Mouse (Mus musculus): ENCODE results near the gene Rpap1. TPM values are rescaled to one million over a fixed set of nuclear protein-coding genes. Genes with fewer than 3 reads are reported as not detected.
"Not testable (repeated sequence)": the region's sequence is repeated elsewhere in the genome, so short reads cannot be mapped to it uniquely, and the experiment has no call there.

The Rpap1 gene
- total RNA-seq, 2 experiments from 2014 or later: 13.4 to 17.8 TPM

DNA sequence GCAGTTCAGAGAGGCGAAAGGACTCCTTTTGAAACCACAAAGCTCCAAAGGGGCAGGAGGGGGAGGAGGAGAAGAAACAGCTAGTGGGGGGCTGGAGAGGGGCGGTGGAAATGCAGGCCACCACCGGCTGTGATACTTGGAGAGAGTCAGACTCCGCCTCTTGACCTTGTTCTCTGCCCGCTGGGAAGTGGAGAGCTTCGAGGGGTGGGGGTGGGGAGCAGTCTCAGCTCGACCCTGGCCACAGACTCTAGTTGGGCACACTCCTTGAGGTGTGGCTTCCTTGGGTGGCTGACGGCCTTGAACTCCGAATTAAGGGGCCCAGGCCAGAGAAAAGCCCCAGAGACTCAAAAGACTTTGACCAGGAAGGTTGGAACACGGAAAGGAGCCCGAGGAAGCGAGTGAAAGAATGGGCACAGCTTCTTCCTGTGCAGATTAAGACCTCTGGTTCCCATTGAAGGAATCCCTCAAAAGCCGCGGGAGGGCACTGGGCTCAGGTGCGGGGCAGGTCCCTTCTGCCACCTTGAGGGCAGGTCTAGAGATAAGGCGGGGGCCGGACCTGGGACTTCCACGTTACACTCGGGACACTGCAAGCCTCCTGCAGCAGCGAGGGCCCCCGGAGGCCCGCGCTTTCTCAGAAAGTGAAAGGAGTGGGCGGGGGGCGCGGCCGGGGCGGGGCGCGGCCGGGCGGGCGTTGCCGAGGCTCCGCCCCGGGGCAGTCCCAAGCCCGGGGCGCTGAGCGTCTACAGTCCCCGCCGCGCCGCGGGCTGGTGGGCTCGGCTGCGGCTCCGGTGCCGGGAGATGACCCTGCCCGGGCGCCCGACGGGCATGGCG, 45.5 kb downstream of the Rpap1 start, which contains the start of gene Itpka:
TSS of gene Itpka (plus strand) at position 757 of the 831 bp plus-strand sequence.
- peak; percentile 63 to 82 for DNase-seq

- no peak for DNase-seq
Measured at GRCm38 (mm10) chr2:119740567-119740966, 46.8 kb downstream of the Rpap1 start.

GRCm38 (mm10) chr2:119737124-119737523, 50.2 kb downstream of the Rpap1 start:
- DNase-seq: no peak

GRCm38 (mm10) chr2:119730735-119731134, 56.6 kb downstream of the Rpap1 start:
- no peak for DNase-seq

- no peak for DNase-seq
Measured at GRCm38 (mm10) chr2:119727762-119728416, 59.4 kb downstream of the Rpap1 start.

GRCm38 (mm10) chr2:119721070-119721469, 66.3 kb downstream of the Rpap1 start:
- no peak for DNase-seq

GRCm38 (mm10) chr2:119715868-119716267, 71.5 kb downstream of the Rpap1 start:
- not testable (repeated sequence) for DNase-seq

Other genes starting within 250 kb of the Rpap1 start
- 1 to 10 TPM; 1.6 to 2.0 TPM for gene Exd1, start 239.9 kb downstream of the Rpap1 start, total RNA-seq (2021)
- gene Chp1, start 239.8 kb downstream of the Rpap1 start, total RNA-seq (2021): 100 to 1,000 TPM; 292 to 392 TPM
- gene Nusap1, start 169.2 kb downstream of the Rpap1 start, total RNA-seq (2021): 1 to 10 TPM; 3.5 to 4.0 TPM
- 1 to 10 TPM; 2.0 to 2.6 TPM for gene Oip5, start 169.1 kb downstream of the Rpap1 start, total RNA-seq (2021)
- 10 to 100 TPM; 42.1 to 44.6 TPM for gene Ndufaf1, start 124.7 kb downstream of the Rpap1 start, total RNA-seq (2021)
- 10 to 100 TPM; 25.3 to 26.5 TPM for gene Rtf1, start 112.5 kb downstream of the Rpap1 start, total RNA-seq (2021)
- gene Itpka, start 45.2 kb downstream of the Rpap1 start, total RNA-seq (2021): 1 to 10 TPM; 3.0 to 3.2 TPM
- under 1 TPM; 0.79 to 0.86 TPM for gene Ltk, start 27.1 kb downstream of the Rpap1 start, total RNA-seq (2021)
- gene Tyro3, start 10.2 kb upstream of the Rpap1 start, total RNA-seq (2021): 1 to 10 TPM; 3.5 to 4.7 TPM
- gene Mga, start 109.7 kb upstream of the Rpap1 start, total RNA-seq (2021): 10 to 100 TPM; 46.7 to 47.5 TPM
- 10 to 100 TPM; 14.7 to 14.8 TPM for gene Mapkbp1, start 185.2 kb upstream of the Rpap1 start, total RNA-seq (2021)
- 1 to 10 TPM; 7.1 to 9.1 TPM for gene Jmjd7, start 239.9 kb upstream of the Rpap1 start, total RNA-seq (2021)
- gene Gm28042, start 240.0 kb upstream of the Rpap1 start, total RNA-seq (2021): under 1 TPM; 0.72 to 0.89 TPM
- 1 to 10 TPM; 1.9 to 2.3 TPM for gene Pla2g4b, start 245.9 kb upstream of the Rpap1 start, total RNA-seq (2021)